Mouse (Mus musculus): ENCODE measurements at regions not wholly inside any gene's neighbourhood (a gene's known extent, or its start where the extent isn't known, plus 50 kb on each side); places are given as distances from the start of the nearest gene placed in this dataset.

DNA sequence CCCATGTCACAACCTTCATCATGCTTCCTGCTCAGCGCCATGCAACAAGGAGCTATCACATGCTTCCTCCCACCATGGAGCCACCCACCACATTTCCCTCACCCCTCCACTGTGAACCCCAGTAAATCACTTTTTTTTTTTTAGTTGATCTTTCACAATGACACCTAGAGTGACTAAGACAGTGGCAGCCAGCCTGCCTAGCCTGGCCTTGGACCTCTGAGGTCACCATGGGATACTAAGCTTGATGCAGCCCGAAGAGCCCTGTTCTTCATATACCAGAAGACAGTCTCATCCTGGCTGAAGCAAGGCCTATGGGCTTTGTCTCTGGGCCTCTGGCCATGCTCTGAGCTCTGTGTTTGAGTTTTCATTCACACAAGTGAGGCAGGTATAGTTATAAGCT, 154.2 kb upstream of the Rpl38 start:
- H3K27me3 ChIP-seq (ENCODE audit: insufficient read depth, low read length) = no peaks in the 10 kb centered on the region
- no peaks in the 10 kb centered on the region for H3K9me3 ChIP-seq (ENCODE audit: low read length)
- 86% methylated on average over 2 of the region's 2 CpGs for WGBS
- H3K9ac ChIP-seq = no peak overlapping the region
- no peak overlapping the region for H3K4me3 ChIP-seq (ENCODE audit: low read depth, low read length)
- H3K4me2 ChIP-seq (ENCODE audit: low read depth) = no peak overlapping the region
- ATAC-seq (no peak), DNase-seq (no peak)
- H3K27ac ChIP-seq (ENCODE audit: low read depth, low read length) = no peak overlapping the region
- peaks cover 8% of the 10 kb centered on the region; the same call in 1 of the 2 replicates for H3K4me1 ChIP-seq (ENCODE audit: insufficient read depth)
- no peaks in the 10 kb centered on the region for H3K36me3 ChIP-seq (ENCODE audit: insufficient read depth)
- no peak for TF ChIP-seq CTCF (IDR thresholded peaks at IDR 0.05; ENCODE audit: low read depth)

DNA sequence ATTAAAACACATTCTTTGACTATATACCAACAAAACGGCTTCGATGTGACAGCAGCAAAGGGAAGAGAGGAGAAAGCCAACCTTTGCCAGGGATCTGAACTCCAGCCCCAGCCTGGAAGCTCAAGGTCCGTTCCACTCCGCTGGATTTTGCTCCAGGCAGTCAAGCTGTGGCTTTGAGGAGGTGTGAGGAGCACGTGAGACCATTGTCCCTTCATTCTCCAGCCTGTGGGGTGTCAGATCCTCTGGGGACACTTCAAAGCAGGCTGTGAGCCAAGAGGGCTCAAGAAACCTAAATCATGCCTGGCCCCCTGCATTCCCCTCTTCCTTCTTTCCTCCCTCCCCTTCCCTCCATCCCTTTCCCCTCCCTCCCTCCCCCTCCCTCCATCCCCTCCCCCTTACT, 154.9 kb upstream of the Rpl38 start:
- no peak overlapping the region for H3K9ac ChIP-seq
- H3K36me3 ChIP-seq (ENCODE audit: insufficient read depth) = no peaks in the 10 kb centered on the region
- H3K27ac ChIP-seq (ENCODE audit: low read depth, low read length) = no peak overlapping the region
- DNase-seq = no peak
- no peak overlapping the region for H3K4me2 ChIP-seq (ENCODE audit: low read depth)
- TF ChIP-seq CTCF (IDR thresholded peaks at IDR 0.05; ENCODE audit: low read depth) = no peak
- ATAC-seq = no peak
- H3K4me1 ChIP-seq (ENCODE audit: insufficient read depth) = peaks cover 8% of the 10 kb centered on the region; the same call in 1 of the 2 replicates
- no peaks in the 10 kb centered on the region for H3K9me3 ChIP-seq (ENCODE audit: low read length)
- WGBS = 18% methylated on average over 5 of the region's 5 CpGs
- no peaks in the 10 kb centered on the region for H3K27me3 ChIP-seq (ENCODE audit: insufficient read depth, low read length)
- no peak overlapping the region for H3K4me3 ChIP-seq (ENCODE audit: low read depth, low read length)

GRCm38 (mm10) chr11:114511994-114512393, 156.3 kb upstream of the Rpl38 start:
- ATAC-seq = no peak
- no peak for TF ChIP-seq CTCF (IDR thresholded peaks at IDR 0.05; ENCODE audit: low read depth)
- Histone ChIP-seq H3K9me3 (ENCODE audit: low read length) (peaks cover 4% of the 10 kb centered on the region; the same call in 1 of the 2 replicates), H3K9ac (no peak overlapping the region), H3K4me1 (ENCODE audit: insufficient read depth) (peaks cover 8% of the 10 kb centered on the region; the same call in 1 of the 2 replicates), H3K4me3 (ENCODE audit: low read depth, low read length) (no peak overlapping the region), H3K36me3 (ENCODE audit: insufficient read depth) (no peaks in the 10 kb centered on the region), H3K4me2 (ENCODE audit: low read depth) (no peak overlapping the region), H3K27ac (ENCODE audit: low read depth, low read length) (no peak overlapping the region), H3K27me3 (ENCODE audit: insufficient read depth, low read length) (no peaks in the 10 kb centered on the region)
- WGBS = 40% methylated on average over 5 of the region's 5 CpGs
- no peak for DNase-seq

DNA sequence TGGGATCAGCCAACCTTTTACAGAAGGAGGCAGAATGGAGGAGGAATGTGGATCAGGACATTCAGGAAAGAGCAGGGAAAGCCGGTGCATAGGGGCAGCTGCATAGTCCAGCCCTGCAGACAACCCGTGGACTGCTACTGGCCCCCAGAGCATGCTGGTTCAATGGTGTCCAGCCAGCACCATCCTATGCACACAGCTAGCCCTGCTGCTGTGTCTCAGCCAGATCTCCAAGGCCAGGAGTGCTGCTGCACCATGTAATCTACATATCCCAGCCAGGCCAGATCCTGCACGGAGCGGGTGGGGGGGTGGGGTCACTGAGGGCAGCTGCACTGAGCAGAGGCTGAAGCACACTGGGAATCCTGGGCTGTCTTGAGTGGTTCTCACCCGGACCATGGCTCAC, 165.8 kb upstream of the Rpl38 start:
- H3K27me3 ChIP-seq (ENCODE audit: insufficient read depth, low read length) = no peaks in the 10 kb centered on the region
- 32% methylated on average over 5 of the region's 5 CpGs for WGBS
- ATAC-seq = no peak

GRCm38 (mm10) chr11:114501869-114502540, 166.3 kb upstream of the Rpl38 start:
- Histone ChIP-seq H3K27ac (ENCODE audit: low read depth, low read length) (no peak overlapping the region), H3K36me3 (ENCODE audit: insufficient read depth) (no peaks in the 10 kb centered on the region), H3K4me3 (ENCODE audit: low read depth, low read length) (no peak overlapping the region), H3K4me1 (ENCODE audit: insufficient read depth) (0 out of 2 replicates have a peak, but pooled peaks cover 9% of the 10 kb centered on the region), H3K9me3 (ENCODE audit: low read length) (no peaks in the 10 kb centered on the region), H3K27me3 (ENCODE audit: insufficient read depth, low read length) (no peaks in the 10 kb centered on the region), H3K4me2 (ENCODE audit: low read depth) (no peak overlapping the region), H3K9ac (no peak overlapping the region)
- ATAC-seq (peak; percentile 38; the same call in 1 of the 2 replicates), DNase-seq (no peak)
- TF ChIP-seq CTCF (IDR thresholded peaks at IDR 0.05; ENCODE audit: low read depth) = no peak
- 55% methylated on average over 5 of the region's 5 CpGs for whole genome bisulfite sequencing

More for the DNA sequence above, 165.8 kb upstream of the Rpl38 start:
- Histone ChIP-seq H3K27ac (ENCODE audit: low read depth, low read length) (no peak overlapping the region), H3K9me3 (ENCODE audit: low read length) (no peaks in the 10 kb centered on the region), H3K4me3 (ENCODE audit: low read depth, low read length) (no peak overlapping the region), H3K4me2 (ENCODE audit: low read depth) (no peak overlapping the region), H3K4me1 (ENCODE audit: insufficient read depth) (0 out of 2 replicates have a peak, but pooled peaks cover 9% of the 10 kb centered on the region), H3K36me3 (ENCODE audit: insufficient read depth) (no peaks in the 10 kb centered on the region), H3K9ac (no peak overlapping the region)
- no peak for DNase-seq
- TF ChIP-seq CTCF (IDR thresholded peaks at IDR 0.05; ENCODE audit: low read depth) = no peak

DNA sequence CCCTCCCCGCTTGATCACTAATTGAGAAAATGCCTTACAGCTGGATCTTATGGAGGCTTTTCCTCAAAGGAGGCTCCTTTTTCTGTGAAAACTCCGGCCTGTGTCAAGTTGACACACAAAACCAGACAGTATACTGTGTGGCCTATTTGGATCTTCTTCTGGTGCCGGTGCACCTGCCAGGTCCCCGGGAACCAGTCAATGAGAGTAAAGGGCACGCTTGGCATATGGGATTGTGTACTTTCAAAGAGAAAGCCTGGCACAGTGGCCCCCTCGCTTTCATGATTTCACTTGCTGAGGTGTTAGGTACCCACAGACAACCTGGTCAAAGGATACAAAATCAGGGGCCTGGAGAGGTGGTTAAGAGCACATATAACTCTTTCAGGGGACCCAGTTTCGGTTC, 167.9 kb upstream of the Rpl38 start:
- no peaks in the 10 kb centered on the region for H3K27me3 ChIP-seq (ENCODE audit: insufficient read depth, low read length)

GRCm38 (mm10) chr11:114499665-114500064, 168.7 kb upstream of the Rpl38 start:
- 0 out of 2 replicates have a peak overlapping the region, but pooled peaks have one; percentile 37 for H3K9ac ChIP-seq
- no peak overlapping the region for H3K4me3 ChIP-seq (ENCODE audit: low read depth, low read length)
- no peaks in the 10 kb centered on the region for H3K27me3 ChIP-seq (ENCODE audit: insufficient read depth, low read length)
- WGBS = 32% methylated on average over 12 of the region's 12 CpGs
- 0 out of 2 replicates have a peak, but pooled peaks cover 9% of the 10 kb centered on the region for H3K4me1 ChIP-seq (ENCODE audit: insufficient read depth)
- DNase-seq (peak; percentile 70), ATAC-seq (peak; percentile 64)
- no peaks in the 10 kb centered on the region for H3K9me3 ChIP-seq (ENCODE audit: low read length)
- TF ChIP-seq CTCF (IDR thresholded peaks at IDR 0.05; ENCODE audit: low read depth) = no peak
- H3K4me2 ChIP-seq (ENCODE audit: low read depth) = no peak overlapping the region
- peak overlapping the region; percentile 83 for H3K27ac ChIP-seq (ENCODE audit: low read depth, low read length)
- no peaks in the 10 kb centered on the region for H3K36me3 ChIP-seq (ENCODE audit: insufficient read depth)

More for the DNA sequence above, 167.9 kb upstream of the Rpl38 start:
- no peak overlapping the region for H3K4me3 ChIP-seq (ENCODE audit: low read depth, low read length)
- H3K4me1 ChIP-seq (ENCODE audit: insufficient read depth) = 0 out of 2 replicates have a peak, but pooled peaks cover 9% of the 10 kb centered on the region
- no peak for TF ChIP-seq CTCF (IDR thresholded peaks at IDR 0.05; ENCODE audit: low read depth)
- no peak overlapping the region for H3K4me2 ChIP-seq (ENCODE audit: low read depth)
- DNase-seq (no peak), ATAC-seq (no peak)
- no peak overlapping the region for H3K9ac ChIP-seq
- H3K9me3 ChIP-seq (ENCODE audit: low read length) = no peaks in the 10 kb centered on the region
- 93% methylated on average over 7 of the region's 7 CpGs for WGBS
- H3K27ac ChIP-seq (ENCODE audit: low read depth, low read length) = no peak overlapping the region
- no peaks in the 10 kb centered on the region for H3K36me3 ChIP-seq (ENCODE audit: insufficient read depth)
